Mouse (Mus musculus) kidney, postnatal 14 days (tissue): ENCODE data around the gene Fgf18.
A peak's percentile ranks its signal among the peaks of the same experiment; 100 is the strongest.

Source experiments
- DNase-seq: peaks from one replicate; pipeline ENCODE4 v3.0.0; 2022; ENCODE audit warnings: mixed read lengths

Fgf18 gene

DNA sequence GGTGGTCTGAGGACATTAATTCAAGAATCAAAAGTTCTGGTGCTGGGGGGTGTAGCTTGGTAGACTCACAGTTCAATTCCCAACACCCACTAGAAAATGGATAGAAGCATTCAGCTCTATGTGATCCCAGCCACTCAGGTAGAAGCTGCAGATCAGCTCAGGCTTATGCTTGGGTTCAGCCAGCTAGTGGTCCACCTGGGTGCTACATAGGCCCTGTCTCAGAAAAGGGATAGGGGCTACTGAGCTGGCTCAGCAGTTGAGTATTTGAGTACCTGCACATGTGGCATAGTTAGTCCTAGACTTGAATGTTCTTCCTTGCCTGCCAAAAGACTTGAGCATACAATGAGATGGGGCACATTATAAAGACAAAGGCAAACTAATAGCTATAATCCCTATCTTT lies 2.3 kb upstream of the Fgf18 start:
- DNase-seq: no peak

- DNase-seq: no peak
Measured at GRCm38 (mm10) chr11:33149088-33149436, 1.9 kb upstream of the Fgf18 start.

GRCm38 (mm10) chr11:33148338-33149087 lies 1.3 kb upstream of the Fgf18 start:
- peak; percentile 88 for DNase-seq

DNA sequence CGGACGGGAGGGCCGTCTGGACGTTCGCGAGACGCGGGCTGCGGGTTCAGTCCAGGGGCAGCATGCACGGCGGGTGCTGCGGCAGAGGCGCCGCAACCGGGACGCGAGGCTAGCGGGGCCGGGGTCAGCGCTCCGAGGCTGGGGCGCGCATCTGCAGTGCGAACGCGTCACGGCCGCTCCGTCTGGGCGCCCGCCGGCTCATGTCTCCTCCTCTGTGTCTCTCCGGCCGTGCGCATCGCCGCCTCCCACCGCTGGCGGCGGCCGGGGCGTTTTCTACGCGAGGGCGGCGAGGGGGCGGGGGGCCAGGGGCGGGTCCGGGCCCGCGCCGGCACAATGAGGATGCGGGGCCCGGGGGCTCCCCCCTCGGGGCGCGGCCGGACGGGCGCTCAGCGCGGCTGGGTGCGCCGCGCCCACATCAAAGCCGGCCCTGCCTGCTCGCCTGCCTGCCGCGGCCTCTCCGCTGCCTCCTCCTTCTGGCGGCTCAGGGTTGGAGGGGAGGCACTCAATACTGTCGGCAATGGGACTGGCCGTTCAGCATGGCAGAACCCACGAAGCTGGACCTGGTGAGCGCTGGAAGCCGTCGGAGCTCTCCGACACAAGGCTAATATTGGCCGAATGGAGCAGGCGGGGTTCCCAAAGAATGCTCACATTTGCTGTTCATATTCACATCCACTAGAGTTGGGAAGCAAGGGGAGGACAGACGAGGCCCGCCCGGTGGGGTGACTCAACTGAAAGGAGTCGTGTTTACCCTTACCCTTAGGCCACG lies 555 bp upstream of the Fgf18 start:
- peak; percentile 62 for DNase-seq

DNA sequence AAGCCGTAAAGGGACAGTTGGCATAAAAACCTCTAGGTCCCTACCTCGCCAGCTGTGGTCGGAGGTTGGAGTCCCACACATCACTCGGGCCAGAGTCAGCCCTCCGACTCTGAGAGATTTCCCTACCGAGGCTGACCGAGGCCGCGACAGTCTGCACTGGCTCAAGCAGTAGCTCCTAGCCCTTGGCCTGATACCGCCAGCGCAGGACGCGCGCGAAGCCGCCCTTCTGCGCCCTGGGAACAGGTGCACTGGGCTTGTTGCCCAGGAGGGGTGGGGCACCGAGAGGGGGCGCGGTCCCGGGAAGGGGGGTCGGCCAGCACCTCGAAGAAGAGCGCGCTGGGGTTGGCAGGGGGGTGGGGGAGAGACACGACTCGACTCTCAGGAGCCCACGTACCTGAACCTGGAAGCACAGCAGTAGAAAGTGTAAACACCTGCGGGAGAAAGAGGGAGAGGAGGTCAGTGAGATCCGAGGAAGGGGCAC lies 509 bp downstream of the Fgf18 start:
- peak; percentile 60 for DNase-seq

- DNase-seq: peak; percentile 83
Measured at GRCm38 (mm10) chr11:33146143-33146497, 1.1 kb downstream of the Fgf18 start.

- DNase-seq: no peak
Measured at GRCm38 (mm10) chr11:33145201-33146142, 1.7 kb downstream of the Fgf18 start.

- no peak for DNase-seq
Measured at GRCm38 (mm10) chr11:33143906-33144305, 3.3 kb downstream of the Fgf18 start.

GRCm38 (mm10) chr11:33142801-33143200 lies 4.4 kb downstream of the Fgf18 start:
- no peak for DNase-seq

GRCm38 (mm10) chr11:33140111-33140460 lies 7.1 kb downstream of the Fgf18 start:
- no peak for DNase-seq

- no peak for DNase-seq
Measured at GRCm38 (mm10) chr11:33139458-33140110, 7.6 kb downstream of the Fgf18 start.

- no peak for DNase-seq
Measured at GRCm38 (mm10) chr11:33138686-33139085, 8.5 kb downstream of the Fgf18 start.

- no peak for DNase-seq
Measured at GRCm38 (mm10) chr11:33134391-33134986, 12.7 kb downstream of the Fgf18 start.

DNA sequence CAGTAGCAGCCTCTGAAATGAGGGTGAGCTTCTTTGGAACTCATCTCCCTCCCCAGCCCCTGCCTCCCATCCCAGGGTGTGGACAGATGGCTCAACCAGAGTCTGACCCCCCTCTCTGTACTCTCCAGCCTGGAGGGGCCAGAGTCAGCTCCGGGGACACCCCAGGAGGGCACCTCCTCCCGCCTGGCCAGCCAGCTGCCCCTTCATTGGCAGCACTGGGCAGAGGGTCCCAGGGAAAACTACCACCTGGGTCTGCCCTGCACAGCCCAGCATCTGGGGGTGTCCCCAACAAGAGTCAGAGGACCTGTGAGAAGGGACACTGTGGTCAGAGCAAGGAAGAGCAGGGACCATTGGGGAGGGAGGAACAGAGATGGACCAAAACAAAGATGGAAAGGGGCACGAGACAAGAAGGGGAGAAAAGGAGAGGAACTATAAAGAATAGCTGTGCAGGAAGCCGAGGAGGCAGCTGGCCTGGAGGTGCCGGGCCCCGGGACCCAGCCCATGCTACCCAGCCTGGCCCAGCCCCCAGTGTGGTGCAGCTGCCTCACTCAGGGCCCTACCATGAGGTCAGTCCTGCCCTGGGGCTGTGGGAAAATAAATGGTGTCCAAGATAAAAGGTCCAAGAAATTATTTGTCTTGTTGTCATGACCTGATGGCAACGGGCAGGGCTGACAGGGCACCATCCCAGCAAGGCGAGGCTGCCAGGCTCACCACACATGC lies 14.4 kb downstream of the Fgf18 start:
- DNase-seq: no peak

GRCm38 (mm10) chr11:33127058-33127457 lies 20.1 kb downstream of the Fgf18 start:
- no peak for DNase-seq

- DNase-seq: peak; percentile 76
Measured at GRCm38 (mm10) chr11:33122575-33123268, 24.5 kb downstream of the Fgf18 start.

DNA sequence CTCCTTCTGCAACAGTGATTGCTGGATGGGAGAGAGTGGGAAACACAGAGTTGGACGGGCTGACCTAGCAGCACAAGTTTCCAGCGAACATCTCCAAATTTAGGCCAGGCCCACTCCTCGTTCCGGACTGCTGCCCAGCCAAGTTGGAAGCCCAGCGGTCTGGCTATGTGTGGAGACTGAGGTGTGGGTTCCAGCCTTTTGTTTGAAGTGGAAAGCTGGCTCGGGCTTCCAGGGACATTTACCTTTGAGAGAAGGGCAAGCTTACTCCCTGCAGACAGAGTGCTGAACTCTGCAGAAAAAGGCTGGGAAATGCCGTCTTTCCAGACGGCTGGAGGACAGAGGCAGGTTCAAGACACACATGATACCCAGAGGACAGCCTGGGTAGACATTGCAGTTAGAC lies 27.6 kb downstream of the Fgf18 start:
- peak; percentile 15 for DNase-seq

DNA sequence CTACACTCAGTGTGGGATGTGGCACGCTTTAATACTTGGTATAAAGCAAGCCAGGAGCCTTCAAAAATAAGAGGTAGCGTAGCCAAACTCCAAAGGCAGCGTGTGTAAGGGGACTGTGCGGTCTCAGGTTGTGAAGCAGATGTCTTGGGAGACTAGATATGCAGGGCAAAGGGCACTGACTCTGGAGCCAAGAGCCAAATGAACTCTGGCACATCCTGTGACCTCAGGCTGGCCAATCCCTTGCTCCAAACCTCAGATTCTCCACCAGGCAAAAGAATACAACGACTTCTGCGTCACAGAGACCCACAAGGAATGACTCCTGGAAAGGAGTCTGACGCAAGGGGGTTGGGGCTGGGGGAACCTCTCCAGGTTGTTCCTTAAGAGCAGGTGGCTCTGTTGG lies 28.1 kb downstream of the Fgf18 start:
- DNase-seq: peak; percentile 61

DNA sequence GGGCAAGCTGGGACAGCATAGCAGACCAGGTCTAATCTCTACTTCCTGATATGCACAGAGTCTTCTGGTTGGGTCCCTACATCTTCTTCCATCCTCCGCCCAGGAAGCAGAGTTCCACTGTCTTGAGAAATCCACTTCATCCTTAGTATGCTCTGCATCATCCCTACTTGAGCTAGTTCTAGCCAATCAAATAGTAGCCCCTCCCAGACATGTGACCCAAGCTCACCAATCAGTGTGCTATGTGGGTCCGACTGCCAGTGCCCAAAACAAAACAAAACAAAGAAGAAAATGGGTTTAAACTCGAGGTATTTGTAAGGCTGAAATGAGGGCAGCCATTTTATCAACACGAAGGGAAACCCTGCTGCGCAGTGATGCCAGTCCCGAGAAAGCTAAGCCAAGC lies 28.7 kb downstream of the Fgf18 start:
- no peak for DNase-seq

DNA sequence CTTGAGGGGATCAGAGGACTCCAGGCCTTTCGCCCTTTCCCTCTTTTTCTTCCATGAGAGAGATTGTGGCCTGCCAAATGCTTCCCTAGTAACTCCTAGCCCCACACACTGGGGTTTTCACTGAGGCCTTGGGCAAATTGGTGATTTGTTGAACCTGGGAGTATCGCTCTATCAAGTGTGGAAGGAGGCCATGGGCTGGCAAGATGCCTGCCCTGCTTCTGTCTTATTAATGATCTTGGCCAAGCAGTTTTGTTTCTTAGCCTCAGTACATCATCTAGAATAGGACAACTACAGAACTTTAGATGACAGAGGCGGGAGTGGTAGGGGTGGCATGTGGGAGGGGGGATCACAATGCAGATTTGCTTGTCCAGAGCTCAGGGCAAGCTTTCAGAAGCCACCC lies 31.4 kb downstream of the Fgf18 start:
- DNase-seq: no peak

GRCm38 (mm10) chr11:33112407-33112806 lies 34.8 kb downstream of the Fgf18 start:
- no peak for DNase-seq
